Mouse (Mus musculus) kidney, adult 2 months (tissue): ENCODE measurements around the gene Gm3543. TPM values are rescaled to one million over a fixed set of nuclear protein-coding genes. Genes with fewer than 3 reads are reported as not detected.
"Not testable (repeated sequence)": the region's sequence is repeated elsewhere in the genome, so short reads cannot be mapped to it uniquely, and the experiment has no call there.

Experiments
- DNase-seq: peaks from one replicate; pipeline ENCODE4 v3.0.0; 2021
- H3K27ac ChIP-seq: fragments of 200-500 bp; 2 replicates; pipeline ENCODE4 v1.5.1; 2012; ENCODE audit warnings: low read depth, low read length, control low read depth, inconsistent platforms; ENCODE audit not compliant: insufficient read depth
- H3K27me3 ChIP-seq: fragments of 200-500 bp; replicated peaks from 2 replicates; pipeline ENCODE4 v1.6.1; 2012; ENCODE audit warnings: mild to moderate bottlenecking, moderate library complexity, low read length, inconsistent platforms; ENCODE audit not compliant: control insufficient read depth, insufficient read depth
- H3K36me3 ChIP-seq: fragments of 200-500 bp; 2 replicates; pipeline ENCODE4 v1.6.1; 2012; ENCODE audit warnings: mild to moderate bottlenecking, moderate library complexity, low read length, inconsistent platforms; ENCODE audit not compliant: control insufficient read depth, insufficient read depth
- H3K4me1 ChIP-seq: fragments of 200-500 bp; 2 replicates; pipeline ENCODE4 v1.6.1; 2011; ENCODE audit warnings: low read length; ENCODE audit not compliant: control insufficient read depth, insufficient read depth
- H3K4me3 ChIP-seq: fragments of 200-500 bp; 2 replicates; pipeline ENCODE4 v1.5.1; 2011; ENCODE audit warnings: mild to moderate bottlenecking, low read depth, low read length, control low read depth; ENCODE audit not compliant: insufficient read depth
- WGBS: fragments of 180-500 bp; shearing (Covaris S2); methylation state at CpG from one replicate; pipeline ENCODE4 v1.1.7; 2018; 5-methylcytosine and 5-hydroxymethylcytosine counted together
- polyA plus RNA-seq: library from polyadenylated mRNA; depleted of rRNA; stranded (reverse); fragments of >200 nt; gene quantifications from 2 replicates; pipeline ENCODE4 v1.2.3, GENCODE M21; 2012; rRNA removed

Gm3543 gene
- polyA plus RNA-seq: not detected in 2 replicates

DNA sequence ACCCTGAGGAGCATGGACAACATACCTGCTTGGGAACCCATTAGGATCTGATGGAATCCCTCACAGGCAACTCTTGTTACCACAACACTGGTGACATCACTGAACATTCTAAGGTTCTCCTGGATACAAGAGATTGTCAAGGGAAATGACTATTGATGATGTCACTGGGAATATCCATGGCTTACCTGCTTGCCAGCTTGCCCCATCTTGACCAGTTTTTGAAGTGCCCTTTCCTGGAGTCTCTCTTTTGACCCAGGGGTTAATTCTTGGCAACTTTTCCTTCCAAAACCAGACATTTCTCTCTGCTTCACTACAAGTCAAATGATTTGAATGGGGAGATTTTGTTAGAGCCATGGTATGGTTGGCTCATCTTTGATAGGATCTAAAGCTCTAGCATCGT, at the start of gene Gm3543:
Gene Gm3543, minus strand, starts transcription at position 101 of the 400 bp plus-strand sequence.
- WGBS: 67% methylated on average over 1 of the region's 1 CpGs

GRCm38 (mm10) chr14:41968596-41968995, 14.5 kb downstream of the Gm3543 start:
- DNase-seq, H3K27ac ChIP-seq, H3K4me1 ChIP-seq, H3K4me3 ChIP-seq, H3K36me3 ChIP-seq, H3K27me3 ChIP-seq: not testable (repeated sequence)
- WGBS: 62% methylated on average over 3 of the region's 3 CpGs

More for the DNA sequence above, at the start of gene Gm3543:
- not testable (repeated sequence) for H3K4me3 ChIP-seq, H3K4me1 ChIP-seq, H3K27me3 ChIP-seq, DNase-seq, H3K27ac ChIP-seq, H3K36me3 ChIP-seq

GRCm38 (mm10) chr14:41967827-41968226, 15.3 kb downstream of the Gm3543 start, which contains the start of gene Gm6401:
TSS of gene Gm6401 (minus strand) at chr14:41967927.
- not testable (repeated sequence) for H3K36me3 ChIP-seq, DNase-seq, H3K4me3 ChIP-seq, H3K27me3 ChIP-seq, H3K4me1 ChIP-seq, H3K27ac ChIP-seq
- WGBS: 84% methylated on average over 1 of the region's 1 CpGs

- 63% methylated on average over 4 of the region's 4 CpGs for WGBS
- H3K4me1 ChIP-seq, H3K27me3 ChIP-seq, DNase-seq, H3K4me3 ChIP-seq, H3K36me3 ChIP-seq, H3K27ac ChIP-seq: not testable (repeated sequence)
Measured at GRCm38 (mm10) chr14:41964095-41964494, 19.0 kb downstream of the Gm3543 start.

DNA sequence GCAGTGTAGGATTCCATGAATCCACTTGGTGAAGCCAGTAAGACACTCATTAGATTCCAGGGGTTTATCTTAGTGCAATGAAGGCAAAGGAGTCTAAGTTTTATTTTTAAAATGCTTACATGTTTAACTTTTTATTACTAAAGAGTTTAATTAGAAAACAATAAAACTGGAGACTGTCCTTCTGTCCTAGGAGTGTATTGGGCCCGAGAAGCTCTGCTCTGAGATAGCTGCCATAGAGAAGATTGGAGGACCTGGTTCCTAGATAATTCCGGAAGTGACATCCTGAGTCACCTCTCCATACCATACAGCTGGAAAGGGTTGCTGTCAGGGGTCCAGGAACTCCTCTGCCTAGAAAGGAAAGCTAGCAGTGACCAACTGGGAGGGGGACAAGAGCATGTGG, 39.4 kb downstream of the Gm3543 start, which contains the start of gene 1700024B05Rik:
Gene 1700024B05Rik, plus strand, starts transcription at position 301 of the 400 bp plus-strand sequence.
- DNase-seq, H3K4me1 ChIP-seq, H3K27me3 ChIP-seq, H3K4me3 ChIP-seq, H3K27ac ChIP-seq, H3K36me3 ChIP-seq: not testable (repeated sequence)
- WGBS: 100% methylated on average over 2 of the region's 2 CpGs

Other genes with a start within 250 kb of the Gm3543 start
- gene Gm7929, start 232.7 kb downstream of the Gm3543 start, polyA plus RNA-seq: not detected in 2 replicates
- gene Gm47189, start 210.9 kb downstream of the Gm3543 start, polyA plus RNA-seq: not detected in 2 replicates
- gene Gm7980, start 76.0 kb downstream of the Gm3543 start, polyA plus RNA-seq: not detected in 2 replicates
- not detected in 2 replicates for gene 1700049E17Rik1, start 58.4 kb downstream of the Gm3543 start, polyA plus RNA-seq
- not detected in 2 replicates for gene 1700024B05Rik, start 39.3 kb downstream of the Gm3543 start, polyA plus RNA-seq
- not detected in 2 replicates for gene Gm6401, start 15.4 kb downstream of the Gm3543 start, polyA plus RNA-seq
- gene Gm7951, start 134.0 kb upstream of the Gm3543 start, polyA plus RNA-seq: not detected in 2 replicates
- not detected in 2 replicates for gene Gm17027, start 179.3 kb upstream of the Gm3543 start, polyA plus RNA-seq
- gene Gm3573, start 207.5 kb upstream of the Gm3543 start, polyA plus RNA-seq: not detected in 2 replicates